Mouse (Mus musculus) stomach, postnatal 0 days (tissue): ENCODE measurements around the gene Hapln1. TPM values are rescaled to one million over a fixed set of nuclear protein-coding genes. Genes with fewer than 3 reads are reported as not detected.

ENCODE experiments used
- ATAC-seq: fragments of 200-750 bp; cut with Nextera tagmentation; 2 replicates; pipeline ENCODE4 v1.8.0; 2017; ENCODE audit not compliant: low FRiP score, low TSS enrichment
- DNase-seq: peaks from one replicate; pipeline ENCODE4 v3.0.0-alpha.2; 2016; ENCODE audit warnings: low spot score
- H3K27ac ChIP-seq: fragments of 300-500 bp; sonication (generic); replicated peaks from 2 replicates; pipeline ENCODE4 v1.5.1; 2014; ENCODE audit warnings: mild to moderate bottlenecking, control low read depth
- H3K27me3 ChIP-seq: fragments of 300-500 bp; sonication (generic); 2 replicates; pipeline ENCODE4 v1.6.1; 2014; ENCODE audit warnings: low read length; ENCODE audit not compliant: control insufficient read depth, insufficient read depth
- H3K36me3 ChIP-seq: fragments of 300-500 bp; sonication (generic); 2 replicates; pipeline ENCODE4 v1.6.1; 2014; ENCODE audit warnings: low read length, mixed read lengths; ENCODE audit not compliant: control insufficient read depth, insufficient read depth
- H3K4me1 ChIP-seq: fragments of 300-500 bp; sonication (generic); replicated peaks from 2 replicates; pipeline ENCODE4 v1.6.1; 2014; ENCODE audit warnings: antibody characterized with exemption; ENCODE audit not compliant: control insufficient read depth, insufficient read depth
- H3K4me2 ChIP-seq: fragments of 300-500 bp; sonication (generic); replicated peaks from 2 replicates; pipeline ENCODE4 v1.6.1; 2014; ENCODE audit warnings: low read depth, mild to moderate bottlenecking, control low read depth, moderate library complexity
- H3K4me3 ChIP-seq: fragments of 300-500 bp; sonication (generic); 2 replicates; pipeline ENCODE4 v1.5.1; 2014; ENCODE audit warnings: low read depth, low read length, control low read depth
- H3K9ac ChIP-seq: fragments of 300-500 bp; sonication (generic); 2 replicates; pipeline ENCODE4 v1.6.1; 2014; ENCODE audit warnings: mild to moderate bottlenecking, low read length, control low read depth, mixed read lengths
- H3K9me3 ChIP-seq: fragments of 300-500 bp; sonication (generic); 2 replicates; pipeline ENCODE4 v1.6.1; 2016; ENCODE audit warnings: low read length; ENCODE audit not compliant: control insufficient read depth
- CTCF ChIP-seq: IDR thresholded peaks from 2 replicates; pipeline ENCODE4 v1.5.1; 2016; ENCODE audit warnings: antibody characterized with exemption, low read depth, mild to moderate bottlenecking, moderate library complexity
- EP300 ChIP-seq: optimal IDR thresholded peaks from 2 replicates; pipeline ENCODE3; 2016; ENCODE audit warnings: antibody characterized with exemption
- WGBS: fragments of 180-500 bp; shearing (Covaris S2); extraction: QIAGEN DNeasy Blood & Tissue Kit; methylation state at CpG from one replicate; pipeline ENCODE4 v1.1.7; 2014; 5-methylcytosine and 5-hydroxymethylcytosine counted together
- polyA plus RNA-seq: library from polyadenylated mRNA; unstranded; fragments of >200 nt; fragmentation: Nextera tagmentation; extraction: Ambion mirVana; gene quantifications from 2 replicates; pipeline ENCODE4 v1.2.1, GENCODE M21; 2015

Hapln1 gene
- polyA plus RNA-seq, 1 experiment from 2014 or later = 0.61 TPM

- H3K4me1 ChIP-seq = no peaks in the 10 kb centered on the region
- no peaks in the 10 kb centered on the region for H3K36me3 ChIP-seq
- no peak overlapping the region for H3K4me2 ChIP-seq
- no peak overlapping the region for H3K4me3 ChIP-seq
- no peak overlapping the region for H3K27ac ChIP-seq
- ATAC-seq = no peak
- TF ChIP-seq CTCF (no peak), EP300 (no peak)
- DNase-seq = no peak
- no peaks in the 10 kb centered on the region for H3K27me3 ChIP-seq
- no peak overlapping the region for H3K9ac ChIP-seq
- 43% methylated on average over 1 of the region's 1 CpGs for WGBS
- no peaks in the 10 kb centered on the region for H3K9me3 ChIP-seq
Measured at GRCm38 (mm10) chr13:89528716-89529115, 10.9 kb upstream of the Hapln1 start.

GRCm38 (mm10) chr13:89530386-89530785 lies 9.2 kb upstream of the Hapln1 start:
- Histone ChIP-seq H3K27me3 (no peaks in the 10 kb centered on the region), H3K9me3 (no peaks in the 10 kb centered on the region), H3K4me1 (no peaks in the 10 kb centered on the region), H3K27ac (no peak overlapping the region), H3K9ac (no peak overlapping the region), H3K4me3 (no peak overlapping the region), H3K4me2 (no peak overlapping the region), H3K36me3 (no peaks in the 10 kb centered on the region)
- DNase-seq (no peak), ATAC-seq (no peak)
- 89% methylated on average over 2 of the region's 2 CpGs for WGBS
- TF ChIP-seq EP300 = no peak

GRCm38 (mm10) chr13:89539887-89540264 lies 280 bp downstream of the Hapln1 start:
- no peak for ATAC-seq
- no peaks in the 10 kb centered on the region for H3K27me3 ChIP-seq
- H3K4me2 ChIP-seq = peak overlapping the region; percentile 93
- H3K27ac ChIP-seq = no peak overlapping the region
- no peaks in the 10 kb centered on the region for H3K9me3 ChIP-seq
- no peak overlapping the region for H3K9ac ChIP-seq
- WGBS = 20% methylated on average over 11 of the region's 11 CpGs
- TF ChIP-seq EP300 (no peak), CTCF (no peak)
- H3K36me3 ChIP-seq = no peaks in the 10 kb centered on the region
- DNase-seq = peak; percentile 16
- peak overlapping the region; percentile 49; the same call in 1 of the 2 replicates for H3K4me3 ChIP-seq
- H3K4me1 ChIP-seq = no peaks in the 10 kb centered on the region

- Histone ChIP-seq H3K36me3 (no peaks in the 10 kb centered on the region), H3K4me2 (no peak overlapping the region), H3K27me3 (no peaks in the 10 kb centered on the region), H3K4me3 (no peak overlapping the region), H3K27ac (no peak overlapping the region), H3K4me1 (no peaks in the 10 kb centered on the region), H3K9me3 (no peaks in the 10 kb centered on the region), H3K9ac (no peak overlapping the region)
- TF ChIP-seq CTCF = no peak
- no peak for TF ChIP-seq EP300
- 58% methylated on average over 11 of the region's 11 CpGs for WGBS
- DNase-seq (no peak), ATAC-seq (no peak)
Measured at GRCm38 (mm10) chr13:89540301-89540982, 846 bp downstream of the Hapln1 start.

GRCm38 (mm10) chr13:89543003-89543402 lies 3.4 kb downstream of the Hapln1 start:
- Histone ChIP-seq H3K27me3 (no peaks in the 10 kb centered on the region), H3K4me3 (no peak overlapping the region), H3K36me3 (no peaks in the 10 kb centered on the region), H3K9ac (no peak overlapping the region), H3K9me3 (no peaks in the 10 kb centered on the region), H3K27ac (no peak overlapping the region), H3K4me2 (no peak overlapping the region), H3K4me1 (no peaks in the 10 kb centered on the region)
- DNase-seq = no peak
- TF ChIP-seq EP300 (no peak), CTCF (peak; percentile 96)
- WGBS = 2% methylated on average over 3 of the region's 3 CpGs
- ATAC-seq = no peak

- DNase-seq (peak; percentile 69), ATAC-seq (no peak)
- TF ChIP-seq CTCF (peak; percentile 82), EP300 (no peak)
- no peaks in the 10 kb centered on the region for H3K36me3 ChIP-seq
- no peak overlapping the region for H3K9ac ChIP-seq
- H3K4me3 ChIP-seq = no peak overlapping the region
- WGBS = 4% methylated on average over 2 of the region's 2 CpGs
- no peaks in the 10 kb centered on the region for H3K9me3 ChIP-seq
- H3K27ac ChIP-seq = no peak overlapping the region
- H3K4me2 ChIP-seq = no peak overlapping the region
- H3K4me1 ChIP-seq = no peaks in the 10 kb centered on the region
- no peaks in the 10 kb centered on the region for H3K27me3 ChIP-seq
Measured at GRCm38 (mm10) chr13:89548203-89548740, 8.7 kb downstream of the Hapln1 start.
